Mouse (Mus musculus) CH12.LX (cell line): Measurements from ENCODE around the gene Chchd3.

ENCODE experiments used
- CTCF ChIP-seq, 2 experiments: IDR thresholded peaks in 1 of 2; conservative IDR thresholded peaks in 1 of 2; 2 replicates each; pipeline ENCODE4 v1.5.1; 2011 to 2012; ENCODE audit warnings: low read depth in 2 of 2, low read length in 2 of 2, improper control_type of control experiment in 1 of 2, inconsistent platforms in 1 of 2, mild to moderate bottlenecking in 1 of 2, moderate library complexity in 1 of 2
- POLR2A ChIP-seq: IDR thresholded peaks from 2 replicates; pipeline ENCODE4 v1.6.1; 2011; ENCODE audit warnings: low read depth, mild to moderate bottlenecking, improper control_type of control experiment, low read length
- SIN3A ChIP-seq: IDR thresholded peaks from 2 replicates; pipeline ENCODE4 v1.6.1; 2012; ENCODE audit warnings: low read length, improper control_type of control experiment, inconsistent platforms

- TF ChIP-seq CTCF (conservative IDR thresholded peaks at IDR 0.05 in 1 of 2, IDR thresholded peaks at IDR 0.05 in 1 of 2; ENCODE audit: low read depth in 2 of 2, low read length in 2 of 2) (no peak), POLR2A (no peak), SIN3A (no peak)
Measured at GRCm38 (mm10) chr6:32790487-32790886, 269.6 kb downstream of the Chchd3 start.
